Mouse (Mus musculus) MEL (cell line): ENCODE measurements around the gene Il15ra. TPM values are rescaled to one million over a fixed set of nuclear protein-coding genes. Genes with fewer than 3 reads are reported as not detected.

Experiments used
- DNase-seq: peaks from one replicate; pipeline ENCODE4 v3.0.0; 2011; ENCODE audit warnings: low read depth, low spot score
- H3K27ac ChIP-seq: 2 replicates; pipeline ENCODE4 v1.5.1; 2012; ENCODE audit warnings: low read depth, mild to moderate bottlenecking, control low read depth, low read length, moderate library complexity; ENCODE audit not compliant: control insufficient read depth
- H3K27me3 ChIP-seq, 2 experiments: fragments of 150-350 bp in 1 of 2; sonication (generic) in 1 of 2; 2 replicates each; pipeline ENCODE4 v1.6.1; 2012; ENCODE audit warnings: low read length in 2 of 2, mild to moderate bottlenecking in 2 of 2, improper control_type of control experiment in 1 of 2, moderate library complexity in 1 of 2; ENCODE audit not compliant: insufficient read depth in 2 of 2, control insufficient read depth in 1 of 2
- H3K36me3 ChIP-seq, 2 experiments: 2 replicates each; pipeline ENCODE4 v1.6.1; 2012 to 2014; ENCODE audit warnings: low read length in 2 of 2, improper control_type of control experiment in 1 of 2, inconsistent platforms in 1 of 2, mild to moderate bottlenecking in 1 of 2; ENCODE audit not compliant: insufficient read depth in 2 of 2, control insufficient read depth in 1 of 2
- H3K4me1 ChIP-seq, 2 experiments: fragments of 150-350 bp in 1 of 2; sonication (generic) in 1 of 2; 2 replicates each; pipeline ENCODE4 v1.6.1; 2012; ENCODE audit warnings: low read length in 2 of 2, improper control_type of control experiment in 1 of 2, mild to moderate bottlenecking in 1 of 2; ENCODE audit not compliant: insufficient read depth in 2 of 2, control insufficient read depth in 1 of 2
- H3K4me3 ChIP-seq, 2 experiments: fragments of 150-350 bp in 1 of 2; sonication (generic) in 1 of 2; 2 replicates each; pipeline ENCODE4 v1.5.1; 2012; ENCODE audit warnings: low read depth in 2 of 2, low read length in 2 of 2, mild to moderate bottlenecking in 2 of 2, moderate library complexity in 2 of 2, control low read depth in 1 of 2, improper control_type of control experiment in 1 of 2; ENCODE audit not compliant: control insufficient read depth in 1 of 2, insufficient read depth in 1 of 2
- H3K79me2 ChIP-seq: 2 replicates; pipeline ENCODE4 v1.6.1; 2012; ENCODE audit warnings: mild to moderate bottlenecking, low read length, moderate library complexity; ENCODE audit not compliant: control insufficient read depth, poor library complexity, insufficient read depth
- H3K9ac ChIP-seq: 2 replicates; pipeline ENCODE4 v1.6.1; 2012; ENCODE audit warnings: low read depth, mild to moderate bottlenecking, control low read depth, low read length, moderate library complexity; ENCODE audit not compliant: control insufficient read depth, poor library complexity, severe bottlenecking
- H3K9me3 ChIP-seq: fragments of 150-350 bp; sonication (generic); replicated peaks from 2 replicates; pipeline ENCODE4 v1.6.1; 2012; ENCODE audit warnings: mild to moderate bottlenecking, low read length, improper control_type of control experiment, moderate library complexity; ENCODE audit not compliant: insufficient read depth
- E2F4 ChIP-seq: IDR thresholded peaks from 2 replicates; pipeline ENCODE4 v1.6.1; 2011; ENCODE audit warnings: low read depth, low read length, improper control_type of control experiment, borderline replicate concordance
- ELF1 ChIP-seq: IDR thresholded peaks from 2 replicates; pipeline ENCODE4 v1.6.1; 2014; ENCODE audit warnings: low read depth, mild to moderate bottlenecking, inconsistent platforms, low read length, improper control_type of control experiment, moderate library complexity
- ETS1 ChIP-seq: IDR thresholded peaks from 2 replicates; pipeline ENCODE4 v1.6.1; 2012; ENCODE audit warnings: low read depth, mild to moderate bottlenecking, inconsistent platforms, low read length, improper control_type of control experiment, moderate library complexity
- GABPA ChIP-seq: IDR thresholded peaks from 2 replicates; pipeline ENCODE4 v1.6.1; 2012; ENCODE audit warnings: low read depth, mild to moderate bottlenecking, inconsistent platforms, low read length, improper control_type of control experiment, moderate library complexity
- JUND ChIP-seq: IDR thresholded peaks from 2 replicates; pipeline ENCODE4 v1.6.1; 2011; ENCODE audit warnings: low read depth, mild to moderate bottlenecking, improper control_type of control experiment, low read length
- MAFK ChIP-seq: IDR thresholded peaks from 2 replicates; pipeline ENCODE4 v1.6.1; 2011; ENCODE audit warnings: low read depth, mild to moderate bottlenecking, low read length, improper control_type of control experiment, borderline replicate concordance
- MAX ChIP-seq: IDR thresholded peaks from 2 replicates; pipeline ENCODE4 v1.6.1; 2011; ENCODE audit warnings: low read length, improper control_type of control experiment
- MAZ ChIP-seq: IDR thresholded peaks from 2 replicates; pipeline ENCODE4 v1.6.1; 2012; ENCODE audit warnings: low read depth, mild to moderate bottlenecking, inconsistent platforms, low read length, improper control_type of control experiment
- MXI1 ChIP-seq: IDR thresholded peaks from 2 replicates; pipeline ENCODE4 v1.6.1; 2011; ENCODE audit warnings: mild to moderate bottlenecking, low read depth, low read length, improper control_type of control experiment
- MYB ChIP-seq: IDR thresholded peaks from 2 replicates; pipeline ENCODE4 v1.6.1; 2011; ENCODE audit warnings: mild to moderate bottlenecking, low read depth, low read length, improper control_type of control experiment
- MYC ChIP-seq: IDR thresholded peaks from 2 replicates; pipeline ENCODE4 v1.6.1; 2011; ENCODE audit warnings: low read depth, mild to moderate bottlenecking, low read length, improper control_type of control experiment, moderate library complexity
- NRF1 ChIP-seq: IDR thresholded peaks from 2 replicates; pipeline ENCODE4 v1.6.1; 2014; ENCODE audit warnings: low read depth, mild to moderate bottlenecking, inconsistent platforms, low read length, improper control_type of control experiment, moderate library complexity; ENCODE audit not compliant: poor library complexity, insufficient read depth, severe bottlenecking
- POLR2AphosphoS2 ChIP-seq: IDR thresholded peaks from 2 replicates; pipeline ENCODE4 v1.6.1; 2011; ENCODE audit warnings: low read length, improper control_type of control experiment
- POLR2AphosphoS5 ChIP-seq: IDR thresholded peaks from 2 replicates; pipeline ENCODE4 v1.6.1; 2012; ENCODE audit warnings: low read depth, borderline replicate concordance, mild to moderate bottlenecking, inconsistent platforms, low read length, moderate library complexity, mixed read lengths
- RCOR1 ChIP-seq: IDR thresholded peaks from 2 replicates; pipeline ENCODE4 v1.6.1; 2012; ENCODE audit warnings: low read depth, mild to moderate bottlenecking, inconsistent platforms, low read length, improper control_type of control experiment
- SIN3A ChIP-seq: IDR thresholded peaks from 2 replicates; pipeline ENCODE4 v1.6.1; 2012; ENCODE audit warnings: low read length, improper control_type of control experiment, inconsistent platforms
- SMC3 ChIP-seq: IDR thresholded peaks from 2 replicates; pipeline ENCODE4 v1.6.1; 2011; ENCODE audit warnings: low read depth, low read length, improper control_type of control experiment
- TBP ChIP-seq: IDR thresholded peaks from 2 replicates; pipeline ENCODE4 v1.8.0; 2011; ENCODE audit warnings: low read depth, low read length, improper control_type of control experiment
- USF1 ChIP-seq: IDR thresholded peaks from 2 replicates; pipeline ENCODE4 v1.6.1; 2014; ENCODE audit warnings: low read depth, mild to moderate bottlenecking, inconsistent platforms, low read length, improper control_type of control experiment, moderate library complexity
- ZC3H11A ChIP-seq: IDR thresholded peaks from 2 replicates; pipeline ENCODE4 v1.6.1; 2012; ENCODE audit warnings: low read depth, mild to moderate bottlenecking, inconsistent platforms, low read length, improper control_type of control experiment
- ZKSCAN1 ChIP-seq: IDR thresholded peaks from 2 replicates; pipeline ENCODE4 v1.6.1; 2012; ENCODE audit warnings: low read depth, mild to moderate bottlenecking, inconsistent platforms, low read length, improper control_type of control experiment, moderate library complexity
- ZMIZ1 ChIP-seq: IDR thresholded peaks from 2 replicates; pipeline ENCODE4 v1.6.1; 2012; ENCODE audit warnings: low read depth, mild to moderate bottlenecking, inconsistent platforms, low read length, improper control_type of control experiment, moderate library complexity
- ZNF384 ChIP-seq: IDR thresholded peaks from 2 replicates; pipeline ENCODE4 v1.6.1; 2012; ENCODE audit warnings: low read depth, mild to moderate bottlenecking, inconsistent platforms, low read length, improper control_type of control experiment
- polyA plus RNA-seq, 2 experiments: library from polyadenylated mRNA; stranded (reverse) in 1 of 2; unstranded in 1 of 2; fragments of >175 nt in 1 of 2; fragments of >200 nt in 1 of 2; gene quantifications; 2 replicates each; pipeline versions ENCODE4 v1.2.1 to v1.2.4; 2012; ENCODE audit warnings: low replicate concordance in 2 of 2, low read depth in 1 of 2; ENCODE audit not compliant: insufficient read length in 2 of 2, insufficient read depth in 1 of 2, missing spikeins in 1 of 2
- total RNA-seq: library from RNA; depleted of rRNA; stranded (reverse); fragments of 300-350 nt; gene quantifications from 2 replicates; pipeline ENCODE4 v1.2.3, GENCODE M21; 2012

Gene Il15ra
- total and polyA plus RNA-seq, 3 experiments: 0.50 to 0.95 TPM; not detected in 1

GRCm38 (mm10) chr2:11714535-11714934, 9.4 kb downstream of the Il15ra start:
- H3K4me1 ChIP-seq: 0 out of 4 replicates have a peak, but pooled peaks cover 0 to 3% of the 10 kb centered on the region in 2 experiments
- H3K27me3 ChIP-seq: no peaks in the 10 kb centered on the region
- H3K79me2 ChIP-seq: no peaks in the 10 kb centered on the region
- H3K9ac ChIP-seq: no peak overlapping the region
- TF ChIP-seq USF1 (no peak), SMC3 (no peak), ELF1 (no peak), ZC3H11A (no peak), RCOR1 (no peak), POLR2AphosphoS5 (no peak), NRF1 (no peak), ZKSCAN1 (no peak), GABPA (no peak), ZNF384 (no peak), JUND (no peak), ETS1 (no peak), TBP (no peak), MAX (no peak)
- no peaks in the 10 kb centered on the region for H3K9me3 ChIP-seq
- DNase-seq: no peak
- H3K4me3 ChIP-seq: no peak overlapping the region
- no peak overlapping the region for H3K27ac ChIP-seq
- H3K36me3 ChIP-seq: no peaks in the 10 kb centered on the region

- Histone ChIP-seq H3K9ac (no peak overlapping the region), H3K4me3 (no peak overlapping the region), H3K4me1 (no peaks in the 10 kb centered on the region), H3K27ac (no peak overlapping the region), H3K36me3 (no peaks in the 10 kb centered on the region), H3K9me3 (no peaks in the 10 kb centered on the region), H3K79me2 (no peaks in the 10 kb centered on the region), H3K27me3 (no peaks in the 10 kb centered on the region; a peak in 1 of 4 replicates)
- DNase-seq: no peak
- TF ChIP-seq SIN3A (no peak), MYC (no peak), MAZ (no peak), RCOR1 (no peak), MXI1 (no peak), MYB (no peak), ZC3H11A (no peak), ZMIZ1 (no peak), ZNF384 (no peak), E2F4 (no peak), POLR2AphosphoS2 (no peak), MAFK (no peak), GABPA (no peak)
These were observed 13.5 kb downstream of the Il15ra start for GRCm38 (mm10) chr2:11718573-11718972.
